Mouse (Mus musculus): ENCODE results near the gene Prnp.

Prnp gene

DNA sequence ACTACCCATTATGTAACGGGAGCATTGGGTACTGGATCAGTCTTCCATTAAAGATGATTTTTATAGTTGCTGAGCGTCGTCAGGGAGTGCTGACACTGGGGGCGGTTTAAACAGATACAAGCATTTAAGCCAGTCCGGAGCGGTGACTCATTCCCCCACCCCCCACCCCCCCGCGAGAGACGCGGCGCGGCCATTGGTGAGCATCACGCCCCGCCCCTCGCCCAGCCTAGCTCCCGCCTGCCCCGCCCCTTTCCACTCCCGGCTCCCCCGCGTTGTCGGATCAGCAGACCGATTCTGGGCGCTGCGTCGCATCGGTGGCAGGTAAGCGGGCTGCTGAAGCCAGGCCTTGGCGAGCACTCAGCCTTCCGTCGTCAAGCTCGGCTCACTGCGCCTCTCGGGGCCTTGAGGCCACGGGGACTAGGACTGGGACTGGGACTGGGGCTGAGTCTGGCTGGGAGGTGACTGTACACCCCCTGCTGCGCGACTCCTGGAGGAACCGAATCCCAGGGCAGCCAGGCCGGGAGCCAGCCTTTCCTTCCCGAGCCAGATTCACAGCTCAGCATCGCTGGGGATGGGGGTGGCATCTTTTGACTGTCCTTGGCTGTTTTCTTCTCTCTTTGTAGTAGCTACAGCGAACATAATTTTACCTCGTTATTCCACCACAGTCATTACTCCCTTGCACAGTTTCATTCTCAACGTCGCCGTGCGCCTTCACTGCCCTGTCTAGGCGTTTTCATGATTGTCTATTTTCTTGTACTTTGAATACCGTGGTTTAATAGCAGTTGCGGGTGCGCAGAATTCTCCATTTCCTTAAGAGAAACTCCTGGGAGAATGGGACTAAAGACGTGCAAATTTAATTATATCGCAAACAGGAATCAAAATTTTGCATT is at the start of gene Prnp, which contains the start of gene Prn:
Gene Prnp (plus strand): TSS at position 246 of the 890 bp plus-strand sequence.
Gene Prn (plus strand): TSS at position 275 of the 890 bp plus-strand sequence.
- in situ Hi-C loops (cut with MboI), result no loop called here

DNA sequence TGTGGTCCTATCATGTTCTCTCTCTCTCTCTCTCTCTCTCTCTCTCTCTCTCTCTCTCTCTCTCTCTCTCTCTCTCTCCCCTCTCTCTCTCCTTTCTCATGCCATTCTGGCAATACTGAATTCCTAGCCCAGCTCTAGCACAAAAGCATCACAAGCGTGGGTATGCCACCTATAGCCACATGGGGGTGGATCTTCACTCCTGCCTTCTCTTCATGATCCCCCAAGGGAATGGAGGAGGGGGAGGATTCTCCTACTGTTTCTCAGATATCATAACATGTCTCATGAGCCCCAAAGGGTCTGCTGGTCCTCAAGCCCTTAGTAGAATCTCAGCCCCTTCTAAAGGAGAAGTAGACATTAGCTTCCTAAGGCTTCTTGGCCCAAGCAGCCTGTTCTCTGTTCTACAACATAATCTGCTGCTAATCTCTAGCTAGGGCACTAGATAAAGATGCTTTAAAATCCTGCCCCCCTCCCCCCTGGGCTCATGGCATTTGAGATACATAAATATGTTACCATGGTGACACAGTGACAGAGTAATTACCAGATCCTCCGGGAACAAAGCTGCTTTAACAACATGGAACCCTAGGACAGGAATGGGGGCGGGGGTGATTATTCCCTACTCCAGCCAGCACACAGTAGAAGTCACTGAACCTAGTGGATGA is 47.0 kb upstream of the Prnp start:
- in situ Hi-C loops (cut with MboI), result no loop called here

DNA sequence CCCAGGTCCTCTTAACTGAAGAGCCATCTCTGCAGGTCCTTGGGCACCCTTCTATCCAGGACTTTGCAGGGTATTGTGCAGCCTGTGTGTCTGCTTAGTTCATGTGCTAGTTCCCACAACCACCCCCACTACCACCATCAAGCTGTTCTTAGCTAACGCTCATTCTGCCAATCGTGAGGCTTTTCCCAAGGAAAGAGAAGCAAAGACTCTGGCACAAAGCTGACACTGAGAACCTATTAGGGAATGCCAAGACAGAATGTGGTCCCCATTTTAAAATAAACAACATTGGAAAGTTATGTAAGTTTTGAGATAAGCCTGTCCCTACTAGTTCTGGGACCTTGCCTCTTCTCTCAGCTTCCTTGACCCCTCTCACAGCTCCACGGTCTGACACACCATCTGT is 46.3 kb upstream of the Prnp start:
- in situ Hi-C loops (cut with MboI), result no loop called here

DNA sequence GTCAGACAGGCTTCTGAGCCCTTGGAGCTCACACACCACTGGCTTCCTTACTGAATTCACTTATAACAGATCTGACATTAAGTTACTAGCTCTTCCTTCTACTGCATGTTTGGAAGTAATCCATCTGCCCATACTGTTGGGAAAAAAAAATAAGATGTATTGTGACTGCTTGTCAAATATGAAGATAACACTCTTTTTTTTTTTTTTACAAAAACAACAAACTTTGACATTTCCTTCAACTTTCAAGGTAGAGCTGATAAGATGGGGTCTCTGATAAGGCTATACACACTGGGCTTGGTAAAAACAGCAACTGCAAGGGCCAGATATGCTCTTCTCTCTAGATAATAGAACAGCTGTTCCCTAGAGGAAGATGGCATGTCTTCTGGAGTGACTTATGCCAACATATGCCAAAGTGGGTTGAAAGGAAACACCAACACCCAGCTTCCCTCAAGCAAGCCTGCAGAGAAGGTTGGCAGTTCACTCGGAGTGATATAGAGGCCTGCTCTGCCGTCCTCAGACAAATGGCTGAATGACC is 45.4 kb upstream of the Prnp start:
- in situ Hi-C loops (cut with MboI), result no loop called here

DNA sequence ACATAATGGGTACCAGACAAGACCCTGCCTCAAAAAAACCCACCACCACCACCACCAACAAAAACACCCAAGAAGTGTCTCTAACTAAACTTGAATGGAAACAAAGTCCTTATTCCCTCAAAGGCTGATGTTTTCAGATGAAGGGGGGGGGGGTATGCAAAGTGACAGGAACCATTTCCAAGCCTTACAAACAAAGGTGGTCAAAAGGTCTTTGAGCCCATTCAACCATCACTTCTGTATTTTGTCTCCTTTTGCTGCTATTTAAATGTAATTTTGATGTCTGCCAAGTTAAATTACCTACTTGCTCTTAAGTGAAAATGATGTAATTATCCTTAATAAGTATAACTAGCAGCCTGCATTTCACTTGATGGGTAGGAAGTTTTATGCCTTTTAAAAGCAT is 43.1 kb upstream of the Prnp start:
- in situ Hi-C loops (cut with MboI), result no loop called here

DNA sequence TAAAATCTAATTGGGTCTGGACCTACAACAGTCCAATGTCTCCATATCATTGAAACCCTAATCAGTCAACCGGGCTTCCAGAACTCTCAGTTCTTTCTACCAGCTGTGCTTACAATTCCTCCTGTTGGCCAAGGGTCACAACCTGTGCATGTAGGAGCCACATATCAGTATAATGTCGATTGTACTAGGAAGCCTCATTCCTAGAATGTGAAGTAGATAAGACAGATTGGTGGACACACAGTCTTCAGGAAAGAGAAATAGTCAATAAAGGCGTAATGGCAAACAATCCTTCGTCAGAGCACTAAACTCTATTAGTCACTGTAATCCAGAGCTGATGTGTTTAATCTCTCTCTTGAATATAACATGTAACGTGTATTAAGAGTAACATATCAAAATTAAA is 40.7 kb upstream of the Prnp start:
- in situ Hi-C loops (cut with MboI), result no loop called here

DNA sequence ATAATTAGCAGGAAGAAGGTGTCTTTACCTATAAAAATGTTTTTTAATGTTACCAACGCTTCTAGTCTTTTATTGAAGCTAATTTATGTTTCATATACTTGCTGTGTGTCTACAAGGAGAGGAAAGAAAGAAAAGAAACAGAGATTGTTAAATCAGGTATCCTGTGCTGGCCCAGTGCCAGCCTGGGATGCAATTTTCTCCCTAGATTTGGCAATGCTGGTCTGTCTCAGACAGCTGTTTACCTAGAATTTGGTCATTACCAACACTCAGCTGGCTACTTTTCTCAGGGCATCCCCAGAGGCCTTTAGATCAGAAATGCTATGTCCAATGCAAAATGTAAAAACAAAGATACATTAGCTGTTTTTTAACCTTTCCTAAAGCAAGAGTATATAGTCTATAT is 36.4 kb upstream of the Prnp start:
- in situ Hi-C loops (cut with MboI), result no loop called here

DNA sequence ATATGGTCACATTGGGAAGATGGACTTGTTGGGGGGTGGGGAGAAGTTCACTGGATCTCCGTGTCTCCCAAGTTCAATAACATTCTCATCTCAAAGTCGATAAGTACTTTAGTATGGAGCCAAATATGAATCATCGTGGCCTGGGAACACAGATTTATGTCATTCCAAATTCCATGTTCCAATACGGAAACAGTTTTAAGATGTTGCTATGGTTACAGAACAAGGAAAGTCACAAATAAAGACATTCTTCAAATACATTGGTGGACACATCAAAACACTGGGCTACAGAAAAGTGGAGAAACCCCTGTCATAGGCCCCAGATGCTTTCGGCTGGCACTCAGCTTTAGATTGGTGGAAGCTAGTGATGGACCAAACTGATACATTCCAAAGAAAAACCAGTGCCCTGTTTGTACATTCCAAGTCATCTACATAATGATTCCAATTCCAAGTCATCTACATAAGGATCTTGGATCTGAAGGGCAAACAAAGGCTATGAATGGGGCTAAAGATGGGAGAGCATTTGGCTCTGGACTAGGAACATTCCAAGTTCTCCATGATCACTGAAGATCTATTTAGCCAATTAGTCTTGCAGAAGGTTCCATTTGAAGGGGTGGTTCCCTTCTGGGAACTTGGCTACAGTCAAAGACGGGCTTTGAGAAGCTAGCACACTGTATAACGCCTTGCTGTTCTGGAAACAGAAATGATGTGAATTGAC is 33.0 kb upstream of the Prnp start:
- in situ Hi-C loops (cut with MboI), result no loop called here

DNA sequence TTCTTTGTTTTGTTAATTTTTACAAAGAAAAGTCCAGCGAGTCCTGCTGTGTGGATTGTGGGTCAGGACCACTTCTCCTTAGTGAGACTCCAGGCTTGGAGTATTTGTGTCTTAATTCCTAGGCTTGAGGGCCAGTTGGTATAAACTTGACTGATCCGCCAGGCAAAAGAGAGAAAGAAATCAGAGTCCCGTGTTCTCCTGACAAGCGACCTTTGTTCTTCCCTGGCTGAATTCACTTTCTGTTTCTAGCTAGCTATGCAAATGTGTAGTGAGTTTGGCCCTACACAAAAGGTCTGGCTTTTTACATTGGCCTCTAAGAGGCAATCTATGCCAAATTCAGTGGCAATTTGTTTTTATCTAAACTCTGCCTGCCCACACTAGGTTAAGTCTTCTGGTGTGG is 28.0 kb upstream of the Prnp start:
- in situ Hi-C loops (cut with MboI), result no loop called here

DNA sequence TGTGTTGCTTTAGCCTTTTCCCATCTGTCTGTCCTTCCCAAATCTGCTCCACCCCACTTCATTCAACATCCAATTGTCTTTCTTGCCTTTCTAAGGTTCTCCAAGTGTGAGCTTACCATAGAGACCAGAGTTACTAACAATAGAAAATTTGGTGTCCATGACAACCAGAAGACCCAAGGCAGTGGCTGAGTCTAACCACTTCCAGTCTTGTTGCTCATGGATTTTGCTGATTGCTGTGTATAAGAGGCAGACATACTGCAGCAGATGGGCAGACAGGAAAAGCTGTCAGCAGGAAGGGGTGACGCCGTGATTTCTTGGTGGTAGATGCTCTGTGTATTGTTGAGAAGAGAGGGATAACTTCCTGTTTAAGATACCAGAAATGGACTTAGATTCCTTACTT is 26.6 kb upstream of the Prnp start:
- in situ Hi-C loops (cut with MboI), result no loop called here

DNA sequence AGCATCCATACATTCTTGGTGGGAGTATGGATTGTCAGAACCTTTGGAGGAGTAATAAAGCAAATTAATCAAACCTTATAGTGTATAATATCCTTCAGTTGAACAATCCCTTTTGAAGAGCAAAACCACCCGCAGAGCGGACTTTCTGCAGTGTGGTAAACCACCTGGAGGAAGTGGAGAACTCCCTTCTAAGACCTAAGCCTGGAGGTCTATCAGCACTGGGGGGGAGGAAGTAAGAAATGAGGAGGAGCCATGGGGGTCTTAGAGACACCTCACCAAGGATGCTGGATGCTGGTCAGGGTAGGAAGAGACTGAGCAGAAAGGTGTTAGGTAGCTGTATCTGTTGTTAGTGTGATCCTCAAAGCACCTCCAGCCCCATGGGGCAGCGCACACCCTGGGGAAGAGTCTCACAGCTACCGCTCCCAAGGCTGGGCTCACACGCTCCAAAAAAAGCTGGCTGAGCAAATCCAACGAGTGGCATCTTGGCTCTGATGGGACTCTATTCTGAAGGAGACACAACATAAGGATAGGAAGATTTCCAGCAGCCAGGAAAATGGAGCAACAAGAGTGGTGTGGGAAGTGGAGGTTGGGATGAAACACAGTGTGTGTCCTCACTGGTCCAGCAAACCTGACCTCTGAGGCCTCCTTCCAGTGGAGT is 23.1 kb upstream of the Prnp start:
- in situ Hi-C loops (cut with MboI), result no loop called here

DNA sequence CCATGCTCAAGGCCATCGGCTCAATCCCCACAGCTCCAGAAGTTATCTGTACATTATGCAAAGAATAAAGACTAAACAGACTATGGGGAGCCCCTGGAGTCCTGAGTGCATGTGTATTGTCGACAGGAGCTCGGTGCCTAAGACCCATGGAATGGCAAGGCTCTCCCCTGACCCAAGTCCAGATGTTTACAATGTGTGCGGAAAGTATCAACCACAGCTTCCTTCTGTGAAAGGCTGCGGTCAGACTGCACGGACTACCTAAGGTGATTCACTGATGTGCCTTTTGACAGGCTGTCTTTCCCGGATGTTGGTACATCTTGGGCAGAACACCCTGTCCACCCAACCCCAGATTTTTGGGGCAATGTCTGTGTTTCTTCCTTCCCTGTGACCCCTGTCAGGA is 21.5 kb upstream of the Prnp start:
- in situ Hi-C loops (cut with MboI), result no loop called here

DNA sequence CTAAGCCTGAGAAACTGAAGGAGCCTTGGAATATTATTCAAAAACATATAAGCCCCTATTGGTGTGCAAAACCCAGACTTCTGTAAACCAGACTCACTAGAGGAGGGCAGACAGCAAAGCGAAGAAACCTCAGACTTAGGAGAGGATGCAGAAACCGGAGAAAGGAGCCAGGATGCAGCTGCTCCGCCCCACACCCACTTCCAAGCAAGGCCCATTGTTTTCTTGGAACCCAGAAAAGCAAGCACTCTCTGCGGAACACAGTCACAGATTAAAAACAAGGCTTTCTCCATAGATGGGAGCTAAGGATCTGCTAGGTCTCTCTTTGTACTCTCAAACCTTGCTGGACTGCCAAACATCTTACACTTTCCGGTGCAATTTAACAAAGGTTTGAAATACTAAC is 17.2 kb upstream of the Prnp start:
- in situ Hi-C loops (cut with MboI), result no loop called here

DNA sequence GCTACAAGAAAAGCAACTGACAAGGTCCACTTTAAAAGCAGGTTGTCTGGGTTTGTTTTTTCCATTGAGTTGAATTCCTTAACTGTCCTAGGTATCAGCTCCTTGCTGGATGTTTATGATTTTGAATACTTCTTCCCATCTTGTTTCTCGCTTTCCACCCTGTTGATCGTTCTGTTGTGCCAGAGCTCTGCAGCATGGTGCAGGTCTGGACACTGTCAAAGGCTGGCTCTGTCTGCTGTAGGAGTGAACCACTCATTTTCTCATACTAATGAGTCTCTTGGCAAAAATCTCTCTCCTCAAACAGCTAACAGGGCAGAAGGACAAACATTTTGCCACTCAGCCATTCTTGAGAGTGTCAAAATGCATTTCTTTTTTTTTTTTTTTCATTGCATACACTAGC is 14.6 kb upstream of the Prnp start:
- in situ Hi-C loops (cut with MboI), result no loop called here

DNA sequence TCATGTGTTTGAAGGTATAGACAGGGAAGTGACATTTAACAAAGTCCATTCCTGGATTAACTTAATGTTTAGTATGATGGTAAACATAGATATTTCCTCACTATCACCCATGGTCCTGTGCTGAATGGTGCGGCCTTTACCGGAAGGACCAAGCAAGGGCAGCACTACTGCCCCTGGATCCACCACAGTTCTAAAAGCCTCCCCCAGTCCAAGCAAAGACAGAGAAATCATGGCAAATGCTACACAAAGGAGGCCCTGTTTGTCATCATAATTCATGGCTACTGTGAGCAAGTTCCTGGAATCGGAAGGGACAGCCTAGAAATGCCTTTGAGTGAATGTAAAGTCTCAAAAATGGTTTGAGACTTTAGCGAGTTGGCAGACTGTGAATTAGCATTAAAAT is 13.7 kb upstream of the Prnp start:
- in situ Hi-C loops (cut with MboI), result no loop called here

DNA sequence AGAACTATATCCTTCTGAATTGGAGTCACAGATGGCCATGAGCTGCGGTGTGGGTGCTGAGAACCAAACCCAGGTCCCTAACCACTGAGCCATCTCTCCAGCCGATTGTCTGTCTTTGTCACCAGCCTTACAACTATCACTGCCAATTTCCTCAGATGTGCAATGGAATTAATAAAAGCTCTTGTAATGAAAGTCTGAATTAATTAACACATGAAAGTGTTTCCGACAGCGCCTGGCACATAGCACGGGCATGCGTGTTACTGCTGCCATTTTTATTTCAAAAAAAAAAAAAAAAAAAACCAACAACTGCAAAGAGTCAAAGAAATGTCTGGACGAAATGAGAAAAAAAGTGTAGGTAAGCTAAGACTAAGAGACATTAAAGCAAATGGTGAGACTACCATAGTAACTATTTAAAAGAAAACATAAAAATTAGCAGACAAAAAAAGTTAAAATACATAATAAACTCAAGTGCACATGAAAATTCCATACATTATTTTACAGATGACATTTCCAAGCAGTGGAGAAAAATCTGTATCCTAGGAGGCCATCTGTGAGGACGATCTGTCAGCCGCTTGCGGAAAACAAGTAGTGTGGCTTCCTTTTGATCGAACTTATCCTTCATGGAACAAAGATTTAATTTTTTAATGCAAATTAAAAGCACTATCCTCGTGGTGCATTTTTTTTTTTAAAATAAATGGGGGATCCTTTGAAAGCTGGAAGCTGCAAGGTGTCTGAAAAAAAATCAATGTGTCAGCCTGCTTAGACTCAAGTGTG is 12.2 kb upstream of the Prnp start:
- in situ Hi-C loops (cut with MboI), result no loop called here

DNA sequence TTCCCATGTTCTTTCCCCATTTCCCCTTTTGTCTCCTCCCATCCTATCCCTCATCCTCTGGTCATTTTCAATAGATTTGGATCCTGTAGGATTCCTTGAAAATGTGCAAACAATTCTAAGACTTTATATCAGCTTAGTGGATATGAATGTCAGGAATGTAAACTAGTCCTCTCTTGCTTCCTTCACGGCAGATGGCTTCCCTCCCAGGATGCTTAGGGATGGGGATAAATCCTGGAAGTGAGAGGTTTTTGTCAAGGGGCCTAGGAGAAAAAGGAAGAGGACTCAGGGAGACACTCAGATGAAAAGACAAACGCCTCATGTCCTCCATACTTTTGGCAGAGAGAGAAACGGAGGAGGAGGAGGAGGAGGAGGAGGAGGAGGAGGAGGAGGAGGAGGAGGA is 7.3 kb upstream of the Prnp start:
- in situ Hi-C loops (cut with MboI), result no loop called here

DNA sequence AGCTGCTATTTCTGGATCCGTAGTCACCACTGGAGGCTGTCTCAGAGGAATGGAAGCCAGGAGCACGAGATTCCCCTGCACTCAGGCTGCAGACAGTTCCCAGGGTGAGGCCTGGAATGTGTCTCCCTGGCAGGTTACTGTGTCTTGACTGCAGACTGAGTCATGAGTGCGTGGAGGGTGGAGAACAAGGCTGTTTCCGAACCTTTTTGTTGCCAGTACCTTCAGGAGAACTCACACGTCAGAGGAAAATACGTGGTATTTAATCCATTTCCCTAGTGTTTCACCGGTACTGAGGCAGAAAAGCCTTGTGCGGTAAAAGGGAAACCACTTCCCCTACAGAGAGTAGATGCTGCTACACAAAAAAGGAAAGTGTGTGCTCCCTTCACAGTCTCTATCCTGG is 6.9 kb upstream of the Prnp start:
- in situ Hi-C loops (cut with MboI), result no loop called here

DNA sequence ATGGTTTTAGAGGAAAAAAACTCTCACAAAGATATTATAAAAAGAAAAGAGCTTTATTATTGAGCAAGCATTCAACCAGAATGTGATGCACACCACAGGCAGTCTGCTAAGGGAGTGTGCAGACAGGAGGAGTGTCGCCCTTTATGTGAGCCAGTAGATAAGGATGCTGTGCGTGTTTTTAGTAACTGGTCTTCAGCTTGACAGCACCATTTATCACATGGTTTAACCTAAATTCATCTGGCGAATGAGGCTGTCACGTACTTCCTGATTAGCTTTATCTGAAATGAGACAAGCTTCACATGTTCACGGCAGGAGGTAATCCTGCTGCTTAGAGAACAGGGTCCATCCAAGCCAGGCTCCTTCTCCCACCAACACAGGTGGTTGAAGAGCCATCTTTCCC is 4.7 kb upstream of the Prnp start:
- in situ Hi-C loops (cut with MboI), result no loop called here

DNA sequence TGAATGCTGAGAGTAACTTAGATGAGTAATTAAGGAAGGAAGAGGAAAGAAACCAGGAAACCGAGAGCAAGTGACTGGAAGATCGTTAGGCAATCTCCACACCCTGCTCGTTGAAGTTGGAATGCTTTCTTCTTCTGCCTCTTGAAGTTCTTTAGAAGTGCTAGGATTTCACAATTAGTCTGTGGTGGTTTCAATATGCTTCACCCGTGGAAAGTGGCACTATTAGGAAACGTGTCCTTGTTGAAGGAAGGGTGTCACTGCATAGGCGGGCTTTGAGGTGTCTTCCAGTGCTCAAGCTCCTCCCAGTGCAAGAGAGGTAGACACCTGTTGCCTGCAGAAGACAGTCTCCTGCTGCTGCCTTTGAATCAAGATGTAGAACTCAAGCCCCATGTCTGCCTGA is 4.0 kb upstream of the Prnp start:
- in situ Hi-C loops (cut with MboI), result no loop called here

DNA sequence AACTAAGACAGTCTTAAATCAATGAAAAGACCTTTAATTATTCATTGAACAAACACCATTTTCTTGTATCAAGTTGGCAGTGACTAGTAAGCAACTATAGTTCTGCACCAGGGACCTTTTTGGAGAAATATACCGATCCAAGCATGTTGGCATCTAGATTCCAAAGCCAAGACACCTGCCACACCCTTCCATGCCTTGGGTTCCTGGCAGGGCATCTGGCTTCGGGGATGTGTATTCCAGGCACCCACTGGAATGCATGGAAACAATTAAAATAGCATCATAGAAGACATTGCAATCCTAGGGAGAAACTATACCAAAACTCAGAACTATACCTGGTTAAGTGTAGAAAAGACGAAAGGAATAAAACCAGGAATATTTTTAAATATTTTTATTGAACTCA is 3.5 kb upstream of the Prnp start:
- in situ Hi-C loops (cut with MboI), result no loop called here

All from mature B cell (primary cell).